ENCODE assay signal across 8 mouse cellular contexts in the genomic region with DNA sequence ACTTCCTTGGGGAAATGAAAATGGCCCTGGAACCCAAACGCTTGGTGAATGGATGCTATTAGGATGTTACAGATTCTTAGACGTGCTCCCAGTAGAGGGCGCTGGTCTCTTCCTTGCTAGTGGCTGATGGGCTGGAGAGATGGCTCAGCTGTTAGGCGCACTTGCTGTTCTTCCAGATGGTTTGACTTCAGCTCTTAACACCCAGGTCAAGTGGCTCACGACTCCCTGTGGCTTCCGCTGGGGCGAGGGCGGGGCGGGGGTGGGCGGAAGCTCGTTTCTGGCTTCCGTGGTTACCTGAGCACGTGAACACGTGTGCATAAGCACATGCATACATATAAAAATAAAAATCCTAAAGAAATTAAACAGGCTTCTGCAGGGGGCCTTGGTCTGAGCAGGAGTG. TPM values are rescaled to one million over a fixed set of nuclear protein-coding genes. Genes with fewer than 3 reads are reported as not detected.
DNase-seq lines count a peak whose midpoint lies in the region; ATAC-seq and TF ChIP-seq lines count a peak whose summit lies in the region.

No protein-coding gene starts in this region.

- no peak overlapping the region for H3ac ChIP-seq in myocyte (ENCODE audit: control insufficient read depth, insufficient read length)

- H3K4me3 ChIP-seq in embryonic facial prominence, embryonic 11.5 days (ENCODE audit: low read depth, low read length) = no peak overlapping the region
- no peak overlapping the region for H3K4me3 ChIP-seq in liver, embryonic 11.5 days (ENCODE audit: low read depth, low read length)
- H3K4me3 ChIP-seq in myocyte = no peak overlapping the region

- no peaks in the 10 kb centered on the region for H3K36me3 ChIP-seq in embryonic facial prominence, embryonic 11.5 days (replicated peaks; ENCODE audit: control insufficient read depth, insufficient read depth, low read depth, low read length)
- no peaks in the 10 kb centered on the region for H3K36me3 ChIP-seq in liver, embryonic 11.5 days (ENCODE audit: control insufficient read depth, insufficient read depth, low read length)
- H3K36me3 ChIP-seq in myocyte (ENCODE audit: control insufficient read depth, insufficient read depth) = no peaks in the 10 kb centered on the region

- no peaks in the 10 kb centered on the region for H3K79me2 ChIP-seq in myocyte (ENCODE audit: control insufficient read depth, insufficient read depth)

- H3K4me2 ChIP-seq in embryonic facial prominence, embryonic 11.5 days (ENCODE audit: low read depth, low read length) = no peak overlapping the region
- H3K4me2 ChIP-seq in liver, embryonic 11.5 days = no peak overlapping the region
- H3K4me2 ChIP-seq in myocyte (ENCODE audit: low read depth) = no peak overlapping the region

- ATAC-seq in embryonic facial prominence, embryonic 11.5 days (replicated peaks; ENCODE audit: insufficient number of reproducible peaks, low FRiP score, low TSS enrichment, low read depth) = no peak
- ATAC-seq in liver, embryonic 11.5 days (replicated peaks; ENCODE audit: low FRiP score) = no peak; the same call in 1 of the 2 replicates

- no peaks in the 10 kb centered on the region; the same call in 1 of the 2 replicates for H3K27me3 ChIP-seq in embryonic facial prominence, embryonic 11.5 days (ENCODE audit: control insufficient read depth, insufficient read depth, low read length)
- H3K27me3 ChIP-seq in liver, embryonic 11.5 days (replicated peaks; ENCODE audit: control insufficient read depth, insufficient read depth, low read length) = no peaks in the 10 kb centered on the region
- H3K27me3 ChIP-seq in myocyte (ENCODE audit: control insufficient read depth, insufficient read depth, insufficient read length) = no peaks in the 10 kb centered on the region

- WGBS in embryonic facial prominence, embryonic 11.5 days = 22% methylated on average over 14 of the region's 14 CpGs
- WGBS in liver, embryonic 11.5 days = 21% methylated on average over 14 of the region's 14 CpGs

- no peaks in the 10 kb centered on the region for H3K4me1 ChIP-seq in embryonic facial prominence, embryonic 11.5 days (ENCODE audit: control insufficient read depth, insufficient read depth, low read length)
- no peaks in the 10 kb centered on the region for H3K4me1 ChIP-seq in liver, embryonic 11.5 days (replicated peaks; ENCODE audit: control insufficient read depth, insufficient read depth, low read length)

- DNase-seq in 3T3-L1 (ENCODE audit: low read depth, low spot score) (peak; percentile 59), adipocyte (ENCODE audit: low spot score) (peak; percentile 40)
- peak; percentile 77 for DNase-seq in embryonic facial prominence, embryonic 11.5 days (ENCODE audit: low spot score)
- peak; percentile 67 to 77 for DNase-seq in heart, adult 9 months (ENCODE audit: low spot score in 2 of 2)
- peak; percentile 49 to 68 for DNase-seq in kidney, adult 8-10 months
- peak; percentile 43 for DNase-seq in liver, embryonic 11.5 days (ENCODE audit: low spot score)
- DNase-seq in telencephalon, adult 2 months (ENCODE audit: low read depth, low spot score) = peak; percentile 64

- no peak for TF ChIP-seq POLR2A in myocyte (IDR thresholded peaks at IDR 0.05; ENCODE audit: insufficient read length, low read depth)

- no peak overlapping the region for H3K9ac ChIP-seq in embryonic facial prominence, embryonic 11.5 days (replicated peaks; ENCODE audit: low read length)
- H3K9ac ChIP-seq in liver, embryonic 11.5 days (ENCODE audit: low read depth, low read length) = no peak overlapping the region

- no peak overlapping the region for H3K27ac ChIP-seq in embryonic facial prominence, embryonic 11.5 days (replicated peaks; ENCODE audit: low read depth, low read length)
- no peak overlapping the region for H3K27ac ChIP-seq in liver, embryonic 11.5 days (ENCODE audit: low read depth, low read length)

- no peaks in the 10 kb centered on the region for H3K9me3 ChIP-seq in embryonic facial prominence, embryonic 11.5 days (replicated peaks; ENCODE audit: control insufficient read depth, low read length)
- H3K9me3 ChIP-seq in liver, embryonic 11.5 days (ENCODE audit: control insufficient read depth, low read length) = no peaks in the 10 kb centered on the region

TF ChIP-seq in myocyte, 11 proteins besides CTCF, POLR2A, EP300 and RAD21:
- peak in 2 of 3 experiments; percentile 10 to 49 for TF ChIP-seq MYOD1 (IDR thresholded peaks at IDR 0.05; ENCODE audit: control insufficient read depth in 1 of 3, insufficient read length in 2 of 3, low read depth in 2 of 3)
- TF ChIP-seq POLR2AphosphoS2 (IDR thresholded peaks at IDR 0.05; ENCODE audit: insufficient read length, low read depth) = no peak
- peak in 1 of 3 experiments; percentile 65 for TF ChIP-seq MYOG (IDR thresholded peaks at IDR 0.05; ENCODE audit: control insufficient read depth in 1 of 3, insufficient read depth in 1 of 3, insufficient read length in 2 of 3, low read depth in 2 of 3)
- TF ChIP-seq CEBPB (IDR thresholded peaks at IDR 0.05; ENCODE audit: insufficient read depth, poor library complexity, severe bottlenecking) = no peak

RNA-seq across cellular contexts. Expression of a gene that starts 17.3 kb away (rescaled TPM):
- polyA plus RNA-seq in embryonic facial prominence, embryonic 11.5 days (2014; fragmentation: Nextera tagmentation; extraction: Ambion mirVana) = 0.10 and 0.31 TPM in 2 replicates
- 0.19 and 0.21 TPM in 2 replicates for polyA plus RNA-seq in liver, embryonic 11.5 days (2014; fragmentation: Nextera tagmentation; extraction: Ambion mirVana)
- 0.01 TPM for polyA plus RNA-seq in myocyte (2012; fragmentation: generic; extraction: Trizol)

RNA-seq across cellular contexts. Expression of a gene that starts 22.7 kb away (rescaled TPM):
- 135 and 136 TPM in 2 replicates for polyA plus RNA-seq in embryonic facial prominence, embryonic 11.5 days (2014; fragmentation: Nextera tagmentation; extraction: Ambion mirVana)
- polyA plus RNA-seq in liver, embryonic 11.5 days (2014; fragmentation: Nextera tagmentation; extraction: Ambion mirVana) = 205 and 214 TPM in 2 replicates
- 115 TPM for polyA plus RNA-seq in myocyte (2012; fragmentation: generic; extraction: Trizol)

RNA-seq across cellular contexts. Expression of a gene that starts 35.3 kb away (rescaled TPM):
- not detected in 2 replicates for polyA plus RNA-seq in embryonic facial prominence, embryonic 11.5 days (2014; fragmentation: Nextera tagmentation; extraction: Ambion mirVana)
- polyA plus RNA-seq in liver, embryonic 11.5 days (2014; fragmentation: Nextera tagmentation; extraction: Ambion mirVana) = not detected in 2 replicates
- not detected for polyA plus RNA-seq in myocyte (2012; fragmentation: generic; extraction: Trizol)

RNA-seq across cellular contexts. Expression of a gene that starts 41.6 kb away (rescaled TPM):
- polyA plus RNA-seq in embryonic facial prominence, embryonic 11.5 days (2014; fragmentation: Nextera tagmentation; extraction: Ambion mirVana) = 0.18 and 1.3 TPM in 2 replicates
- polyA plus RNA-seq in liver, embryonic 11.5 days (2014; fragmentation: Nextera tagmentation; extraction: Ambion mirVana) = 0.49 TPM in 1 of 2 replicates, not detected in the other
- 0.01 TPM for polyA plus RNA-seq in myocyte (2012; fragmentation: generic; extraction: Trizol)
